Mouse (Mus musculus) heart, postnatal 14 days (tissue): ENCODE data around the gene Sgcd. TPM values are rescaled to one million over a fixed set of nuclear protein-coding genes. Genes with fewer than 3 reads are reported as not detected.

Source experiments
- DNase-seq, 2 experiments: peaks; one replicate each; pipeline ENCODE4 v3.0.0; 2021 to 2022
- intact Hi-C: fragments of 180-260 bp; cut with DNase I; formaldehyde crosslinking; loops from one replicate; pipeline ENCODE4 v1.15.1; 2025
- long read RNA-seq, 2 experiments: library from polyadenylated mRNA; stranded (forward); transcript quantifications; one replicate each; pipeline ENCODE4 v2.0.0; 2021
- total RNA-seq, 2 experiments: library from RNA; stranded (reverse); gene quantifications; 2 replicates each; pipeline ENCODE4 v1.2.3; 2021

Sgcd gene
- 10 to 100 TPM; 55.8 to 57.5 TPM for total RNA-seq
- long read RNA-seq, experiment 1, transcript Sgcd-201 (8 exons, 1,617 nt), result major isoform, 8 of 12 reads
- long read RNA-seq, experiment 1, partial matches to known transcripts, result 0 of 12 reads
- long read RNA-seq, experiment 1, other reads (novel, unspliced or antisense), result 4 of 12 reads
- long read RNA-seq, experiment 2, partial matches to known transcripts, result 0 of 10 reads
- long read RNA-seq, experiment 2, other reads (novel, unspliced or antisense), result 8 of 10 reads

DNA sequence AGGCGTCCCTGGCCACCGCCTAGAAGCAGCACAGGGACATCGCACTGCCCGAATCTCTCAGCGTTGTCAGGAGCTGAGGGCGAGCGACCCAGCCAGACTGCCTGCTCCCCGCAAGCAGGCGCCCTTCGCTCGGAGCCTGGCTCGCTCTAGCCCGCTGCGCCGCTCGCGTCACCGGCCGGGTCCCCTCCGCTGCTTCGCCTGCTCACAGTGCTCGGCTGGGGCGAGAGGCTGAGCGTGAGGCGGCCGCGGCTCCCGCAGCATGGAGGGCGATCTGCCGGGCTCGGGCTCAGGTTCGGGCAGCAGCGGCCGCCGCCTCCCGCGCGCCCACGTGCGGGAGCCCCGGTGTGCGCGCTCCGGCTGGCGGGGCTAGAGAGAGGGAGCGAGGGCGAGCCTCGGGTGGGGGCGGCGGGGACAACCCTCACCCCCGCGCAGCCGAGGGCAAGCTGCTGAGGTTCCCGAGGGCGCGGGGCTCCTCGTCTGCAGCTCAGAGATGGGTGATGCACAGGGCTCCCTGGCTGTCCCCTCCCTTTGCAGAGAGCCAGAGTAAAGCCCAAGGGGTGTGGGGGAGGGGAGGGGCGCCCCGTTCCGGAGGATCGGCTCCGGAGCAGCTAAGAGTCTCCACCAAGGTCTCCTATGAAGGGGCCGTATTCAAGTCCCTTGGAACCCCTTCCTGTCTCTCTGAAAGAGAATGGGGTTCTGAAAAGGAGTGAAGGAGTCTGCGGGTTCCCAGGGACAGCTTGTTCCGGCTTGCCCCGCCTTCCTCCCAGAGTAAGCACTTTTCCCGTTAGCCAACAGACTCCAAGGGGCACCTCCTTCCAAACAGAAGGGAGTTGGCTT, at the start of gene Sgcd:
Gene Sgcd, minus strand, starts transcription at position 273 of the 837 bp plus-strand sequence.
- peak; percentile 40 to 45 for DNase-seq
- intact Hi-C loops, result no loop called here

- DNase-seq, result no peak
- intact Hi-C loops, result no loop called here
Observed at GRCm38 (mm10) chr11:48038051-48038450, 49.3 kb upstream of the Sgcd start.

DNA sequence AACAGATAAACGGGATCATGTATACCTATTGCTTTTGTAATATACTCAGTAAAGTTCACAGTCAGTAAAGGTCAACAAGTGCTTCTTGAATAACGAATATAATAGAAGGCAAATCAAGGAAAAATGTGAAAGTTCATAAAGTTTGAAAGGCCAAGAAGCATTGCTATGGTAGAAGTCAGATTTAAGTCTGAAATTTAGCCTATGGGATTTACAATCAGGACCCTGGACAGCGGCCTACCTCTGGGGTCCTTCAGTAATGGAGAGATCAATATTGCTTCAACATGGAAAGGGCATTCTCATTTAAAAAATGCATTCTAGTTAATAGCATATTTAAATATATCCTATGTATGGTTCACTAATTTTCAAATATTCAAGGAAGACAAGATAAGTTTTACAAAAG, 24.1 kb upstream of the Sgcd start:
- no peak for DNase-seq
- intact Hi-C loops, result no loop called here

DNA sequence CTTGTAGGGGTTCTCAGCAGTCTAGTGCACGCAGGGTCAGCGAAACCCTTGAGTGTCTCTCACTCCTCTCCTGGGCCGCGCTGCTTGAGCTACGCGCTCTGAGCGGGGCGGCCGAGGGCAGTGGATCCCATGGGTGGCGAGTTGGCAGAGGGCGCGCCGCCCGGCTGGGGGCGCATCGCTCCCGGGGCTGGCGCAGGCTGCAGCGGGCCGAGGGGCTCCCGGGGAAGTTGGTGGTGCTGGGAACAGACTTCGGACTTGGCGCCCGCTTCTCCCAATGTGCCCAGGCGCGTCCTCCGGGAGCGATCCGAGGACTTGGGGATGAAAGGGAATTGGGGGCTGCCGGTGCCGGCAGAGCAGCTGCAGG, 454 bp downstream of the Sgcd start:
- intact Hi-C loops, result no loop called here
- peak; percentile 16 to 27 for DNase-seq

DNA sequence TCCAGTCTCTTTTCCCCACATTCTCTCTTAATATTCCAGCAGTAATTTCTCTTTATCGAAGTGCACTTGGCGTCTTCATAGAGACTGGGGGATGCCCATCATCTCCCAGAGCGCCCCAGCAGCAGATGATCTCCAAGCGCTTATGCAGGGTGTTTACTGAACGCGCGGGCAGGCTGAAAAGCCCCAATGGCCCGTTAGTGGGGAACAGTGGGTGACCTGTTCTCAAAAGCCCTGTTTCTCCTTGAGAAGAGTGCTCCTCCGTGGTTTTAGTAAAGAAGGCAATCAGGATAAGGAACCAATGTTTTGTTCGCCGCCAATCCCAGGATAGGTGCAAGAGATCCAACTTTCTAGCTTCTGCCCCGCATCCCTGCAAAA, 889 bp downstream of the Sgcd start:
- no peak for DNase-seq

DNA sequence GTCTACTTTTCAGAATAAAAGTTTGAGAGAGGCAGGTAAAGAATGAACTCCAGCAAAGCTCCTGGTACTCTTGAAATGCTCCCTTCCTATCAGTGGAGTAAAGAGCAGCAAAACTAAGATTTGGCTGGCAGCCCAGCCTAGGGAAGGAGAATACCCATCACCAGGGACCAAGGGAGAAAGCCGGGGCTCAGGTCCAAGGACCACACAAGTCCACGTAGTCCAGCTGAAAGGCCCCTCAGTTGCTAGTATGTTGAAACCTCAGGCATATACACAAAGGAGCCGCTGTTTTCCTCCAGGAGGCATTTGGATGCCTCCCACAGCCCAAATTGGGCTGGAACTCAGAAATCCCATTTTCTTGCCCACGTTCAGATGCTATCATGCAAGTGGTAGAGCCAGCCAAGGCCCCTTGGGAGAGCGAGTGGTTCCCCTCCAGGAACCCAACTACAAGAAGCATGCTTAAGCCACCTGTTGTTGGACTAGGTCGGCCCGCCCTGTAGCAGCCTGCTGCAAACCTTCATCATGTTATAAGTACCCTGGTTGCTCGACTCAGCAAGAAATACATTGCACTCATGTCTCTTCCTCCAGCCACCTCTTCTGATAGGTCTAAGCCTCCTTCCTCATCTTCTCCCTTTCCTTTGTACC, 1.4 kb downstream of the Sgcd start:
- DNase-seq, result no peak
- intact Hi-C loops, result no loop called here

More for the DNA sequence above, 889 bp downstream of the Sgcd start:
- intact Hi-C loops, result no loop called here

GRCm38 (mm10) chr11:47982152-47982551, 6.6 kb downstream of the Sgcd start:
- intact Hi-C loops, result no loop called here
- DNase-seq, result no peak

DNA sequence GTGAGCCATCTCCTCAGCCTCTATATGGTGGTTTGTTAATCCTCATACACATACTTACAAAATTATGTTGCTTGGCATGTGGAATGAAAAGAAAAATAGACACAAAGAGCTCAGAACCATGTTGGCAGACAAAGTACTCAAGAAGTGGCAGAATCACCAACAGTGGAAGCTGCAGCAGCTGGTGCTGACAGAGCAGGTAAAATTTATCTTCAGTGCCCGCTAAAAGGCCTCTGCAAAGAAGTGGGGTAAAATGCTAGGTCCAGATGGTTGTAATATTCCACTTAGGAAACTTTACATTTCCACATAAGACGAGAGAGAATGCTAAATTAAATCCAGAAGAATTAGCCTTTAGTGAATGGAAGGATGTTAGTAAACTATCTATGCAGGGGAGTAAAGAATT, 7.7 kb downstream of the Sgcd start:
- intact Hi-C loops, result no loop called here
- no peak for DNase-seq

- intact Hi-C loops, result no loop called here
- no peak for DNase-seq
Observed at GRCm38 (mm10) chr11:47953291-47953690, 35.5 kb downstream of the Sgcd start.

GRCm38 (mm10) chr11:47952366-47952765, 36.4 kb downstream of the Sgcd start:
- intact Hi-C loops, result no loop called here
- no peak for DNase-seq

GRCm38 (mm10) chr11:47939795-47940194, 49.0 kb downstream of the Sgcd start:
- intact Hi-C loops, result no loop called here

DNA sequence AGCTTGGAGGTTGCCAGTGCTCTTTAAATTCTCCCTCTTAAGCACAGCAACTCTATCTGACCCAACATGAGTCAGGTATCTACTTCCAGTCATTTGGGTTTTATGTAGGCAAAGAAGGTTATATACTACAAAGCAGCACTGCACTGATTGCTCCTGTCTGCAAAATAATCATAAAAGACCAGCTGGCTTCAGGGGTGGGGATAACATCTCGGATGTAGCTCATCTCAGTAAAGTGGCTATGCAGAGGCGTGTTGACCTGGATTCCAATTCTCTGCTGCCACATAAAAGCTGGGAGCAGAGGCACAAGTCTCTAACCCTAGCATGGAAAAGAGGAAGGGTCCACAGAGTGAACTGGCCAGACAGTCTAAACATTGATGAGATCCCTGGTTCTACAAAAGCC, 71.2 kb downstream of the Sgcd start:
- intact Hi-C loops, result no loop called here
- DNase-seq, result no peak

More at GRCm38 (mm10) chr11:47939795-47940194, 49.0 kb downstream of the Sgcd start:
- no peak for DNase-seq

DNA sequence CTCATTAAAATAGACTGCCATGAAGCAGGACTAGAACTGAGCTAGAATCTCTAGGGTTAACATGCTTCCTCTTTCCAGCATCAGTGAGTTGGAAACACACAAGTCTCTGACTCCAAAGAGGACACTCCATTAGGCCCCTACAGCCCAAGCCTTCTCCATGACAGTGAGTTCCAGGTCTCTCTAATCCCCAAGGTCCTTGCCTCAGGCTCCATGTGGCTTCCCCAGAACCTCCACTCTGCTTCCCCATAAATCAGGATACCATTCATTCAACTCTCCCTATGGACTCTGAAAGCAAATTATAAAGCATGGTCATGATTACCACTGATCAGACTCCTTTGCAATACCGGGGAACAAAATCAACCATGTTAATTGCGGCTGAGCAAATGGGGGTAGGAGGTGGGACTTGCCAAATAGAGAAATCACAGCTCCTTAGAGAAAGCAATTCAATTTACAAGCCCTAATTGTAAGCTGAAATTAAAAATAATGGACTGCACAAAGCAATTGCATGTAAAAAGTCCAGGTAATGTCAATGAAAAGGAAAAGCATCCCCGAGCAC, 97.1 kb downstream of the Sgcd start:
- intact Hi-C loops, result no loop called here
- DNase-seq, result no peak

- intact Hi-C loops, result no loop called here
- DNase-seq, result peak; percentile 11 to 55
Observed at GRCm38 (mm10) chr11:47890315-47890714, 98.5 kb downstream of the Sgcd start.

- DNase-seq, result no peak
- intact Hi-C loops, result no loop called here
Observed at GRCm38 (mm10) chr11:47885310-47885709, 103.5 kb downstream of the Sgcd start.

DNA sequence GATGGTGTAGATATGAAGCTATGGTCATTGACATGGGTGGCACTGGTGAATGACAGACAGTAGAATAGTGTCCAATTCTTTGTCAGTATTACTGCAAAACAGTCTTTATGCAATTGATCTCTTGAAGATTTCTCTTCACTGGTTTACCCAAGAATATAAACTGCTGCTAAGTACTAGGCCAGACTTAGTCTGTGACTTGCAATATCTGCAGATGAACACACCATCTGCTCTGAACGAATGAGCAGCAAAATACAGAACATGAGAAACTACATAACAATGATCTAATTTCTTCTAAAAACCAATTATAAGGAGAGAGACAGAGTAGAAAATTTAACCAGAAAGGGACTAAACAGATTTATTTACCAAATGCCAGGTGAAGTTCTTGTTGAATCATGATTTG, 105.2 kb downstream of the Sgcd start:
- DNase-seq, result no peak
- intact Hi-C loops, result no loop called here

DNA sequence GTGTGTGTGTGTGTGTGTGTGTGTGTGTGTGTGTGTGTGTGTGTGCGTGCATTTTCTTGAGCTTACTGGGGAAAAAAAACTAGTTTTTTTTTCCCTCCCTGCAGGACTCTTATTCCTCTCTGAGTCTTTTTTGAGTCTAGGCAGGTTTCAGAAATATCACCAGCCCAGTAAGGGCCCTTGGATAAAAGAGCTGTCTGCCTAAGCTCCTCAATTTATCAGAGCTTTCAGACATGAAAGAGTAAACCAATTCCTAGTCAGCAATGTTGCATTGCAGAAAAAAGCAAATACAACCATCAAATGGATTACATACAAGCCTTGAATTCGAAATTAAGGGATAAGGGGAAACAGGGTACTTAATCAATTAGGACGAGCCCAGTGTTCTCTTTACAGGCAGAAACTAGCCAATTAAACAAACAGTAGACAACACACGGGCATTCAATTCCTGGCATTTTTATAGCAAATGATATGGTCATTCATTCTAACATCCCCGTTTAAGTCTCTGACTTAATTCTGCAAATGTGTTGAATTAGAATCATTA, 112.1 kb downstream of the Sgcd start:
- no peak for DNase-seq
- intact Hi-C loops, result no loop called here

DNA sequence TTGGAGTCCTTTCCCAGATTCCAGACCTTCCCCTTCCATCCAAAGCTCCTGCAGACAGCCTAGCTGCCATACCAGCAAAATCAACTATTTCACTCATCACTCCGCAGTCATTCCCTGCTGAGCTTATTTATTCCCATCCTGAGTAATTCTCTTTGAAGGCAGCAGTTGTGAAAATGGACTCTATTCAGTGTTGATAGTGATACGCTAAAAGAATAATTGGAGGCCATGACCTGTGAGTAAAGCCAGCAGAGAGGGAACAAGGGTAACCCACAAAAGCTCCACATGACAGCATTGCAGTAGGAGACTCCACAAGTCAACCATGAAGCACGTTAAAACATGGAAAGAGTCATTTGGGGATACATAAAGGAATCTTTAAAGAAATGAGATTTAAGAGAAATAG, 142.9 kb downstream of the Sgcd start:
- intact Hi-C loops, result no loop called here
- DNase-seq, result no peak

DNA sequence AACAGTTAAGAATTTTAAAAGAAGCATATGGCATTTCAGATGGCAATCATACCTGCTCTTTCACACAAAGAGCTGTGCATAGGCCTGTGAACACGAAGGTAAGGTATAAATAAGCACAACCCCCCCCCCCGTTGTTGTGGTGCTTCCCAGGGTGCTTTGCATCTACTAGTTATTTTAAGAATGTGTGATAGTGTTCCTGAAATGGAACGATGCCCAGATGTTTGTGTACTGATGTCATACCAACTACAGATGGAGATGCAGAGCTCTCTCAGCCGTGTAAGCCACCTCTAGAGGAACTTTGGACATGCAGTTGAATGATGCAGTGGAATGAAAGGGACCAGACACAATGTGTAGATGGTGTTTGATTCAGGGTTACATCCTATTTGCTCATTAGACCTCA, 155.5 kb downstream of the Sgcd start:
- DNase-seq, result peak; percentile 2 to 45
- intact Hi-C loops, result no loop called here

DNA sequence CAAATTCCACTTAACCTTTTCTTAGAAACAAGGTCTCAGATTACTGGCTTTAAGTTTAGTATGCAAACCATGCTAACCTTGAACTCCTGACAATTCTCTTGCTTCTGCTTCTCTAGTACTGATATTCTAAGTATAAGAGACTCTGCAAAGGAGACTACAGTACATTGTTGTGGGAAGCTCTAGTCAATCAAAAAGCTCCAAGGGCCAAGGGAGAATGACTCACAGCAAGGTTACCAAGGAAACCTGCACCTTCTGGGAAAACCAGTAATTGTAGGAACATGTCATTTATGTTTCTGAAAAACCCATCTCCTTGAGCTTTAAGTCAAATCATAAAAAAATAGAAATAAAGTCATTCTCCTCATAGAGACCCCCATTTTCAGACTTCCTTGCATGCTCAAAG, 178.5 kb downstream of the Sgcd start:
- intact Hi-C loops, result no loop called here
- DNase-seq, result no peak

- no peak for DNase-seq
- intact Hi-C loops, result no loop called here
Observed at GRCm38 (mm10) chr11:47804101-47804715, 184.6 kb downstream of the Sgcd start.
